Mouse (Mus musculus) forelimb bud, embryonic 11.5 days (tissue): ENCODE measurements around the gene Apol7a.
"Not testable (repeated sequence)": the region's sequence is repeated elsewhere in the genome, so short reads cannot be mapped to it uniquely, and the experiment has no call there.

Experiments
- DNase-seq: peaks from one replicate; pipeline ENCODE4 v3.0.0-alpha.2; 2012; ENCODE audit warnings: low read depth, low spot score

Gene Apol7a

GRCm38 (mm10) chr15:77399027-77399426 lies at the start of gene Apol7a:
TSS of gene Apol7a (minus strand) at chr15:77399110.
- peak; percentile 33 for DNase-seq

- not testable (repeated sequence) for DNase-seq
Observed at GRCm38 (mm10) chr15:77447392-77447791, 48.5 kb upstream of the Apol7a start, which contains the start of gene Apol7b. TSS of gene Apol7b (minus strand) at chr15:77447492.

- not testable (repeated sequence) for DNase-seq
Observed at GRCm38 (mm10) chr15:77445668-77446067, 46.8 kb upstream of the Apol7a start.

GRCm38 (mm10) chr15:77444746-77445145 lies 45.8 kb upstream of the Apol7a start:
- DNase-seq: not testable (repeated sequence)

- not testable (repeated sequence) for DNase-seq
Observed at GRCm38 (mm10) chr15:77428690-77429448, 30.0 kb upstream of the Apol7a start.

GRCm38 (mm10) chr15:77422925-77423324 lies 24.0 kb upstream of the Apol7a start:
- DNase-seq: not testable (repeated sequence)

GRCm38 (mm10) chr15:77419657-77420056 lies 20.7 kb upstream of the Apol7a start:
- DNase-seq: not testable (repeated sequence)

- DNase-seq: not testable (repeated sequence)
Observed at GRCm38 (mm10) chr15:77416655-77417333, 17.9 kb upstream of the Apol7a start.

GRCm38 (mm10) chr15:77415653-77416052 lies 16.7 kb upstream of the Apol7a start:
- DNase-seq: not testable (repeated sequence)

GRCm38 (mm10) chr15:77412695-77413094 lies 13.8 kb upstream of the Apol7a start:
- not testable (repeated sequence) for DNase-seq

- DNase-seq: not testable (repeated sequence)
Observed at GRCm38 (mm10) chr15:77411035-77411434, 12.1 kb upstream of the Apol7a start, which contains the start of gene Apol9a. TSS of gene Apol9a (minus strand) at chr15:77411135.

- not testable (repeated sequence) for DNase-seq
Observed at GRCm38 (mm10) chr15:77406370-77406769, 7.5 kb upstream of the Apol7a start.

- DNase-seq: not testable (repeated sequence)
Observed at GRCm38 (mm10) chr15:77397450-77398132, 1.3 kb downstream of the Apol7a start.

- not testable (repeated sequence) for DNase-seq
Observed at GRCm38 (mm10) chr15:77393832-77394231, 5.1 kb downstream of the Apol7a start.

- no peak for DNase-seq
Observed at GRCm38 (mm10) chr15:77387462-77387861, 11.4 kb downstream of the Apol7a start.

GRCm38 (mm10) chr15:77384340-77385030 lies 14.4 kb downstream of the Apol7a start:
- no peak for DNase-seq

GRCm38 (mm10) chr15:77382880-77383279 lies 16.0 kb downstream of the Apol7a start:
- no peak for DNase-seq

GRCm38 (mm10) chr15:77382271-77382850 lies 16.5 kb downstream of the Apol7a start:
- DNase-seq: no peak

GRCm38 (mm10) chr15:77381481-77381880 lies 17.4 kb downstream of the Apol7a start:
- no peak for DNase-seq

- no peak for DNase-seq
Observed at GRCm38 (mm10) chr15:77379921-77380320, 19.0 kb downstream of the Apol7a start.

- DNase-seq: no peak
Observed at GRCm38 (mm10) chr15:77377419-77377818, 21.5 kb downstream of the Apol7a start.
